In genomic region chr11:103184891-103185290, GRCm38 (mm10) we compare ENCODE assay signal across 8 mouse cellular contexts. TPM values are rescaled to one million over a fixed set of nuclear protein-coding genes. Genes with fewer than 3 reads are reported as not detected.
A peak's percentile ranks its signal among the peaks of the same experiment; 100 is the strongest.
DNase-seq lines count a peak whose midpoint lies in the region; ATAC-seq and TF ChIP-seq lines count a peak whose summit lies in the region.

No protein-coding gene starts in this region.

- intact Hi-C loops in heart, postnatal 25 days (cut with DNase I), result loop anchor here (1.0 kb wide), 1 partner anchor 16 kb away; no protein-coding TSS in a partner anchor

- ATAC-seq in heart, postnatal 0 days (ENCODE audit: insufficient read depth, low read depth), result peak; percentile 24; the same call in 1 of the 2 replicates
- ATAC-seq in forebrain, embryonic 16.5 days, result no peak

- no peak overlapping the region for H3K4me3 ChIP-seq in heart, postnatal 0 days (ENCODE audit: low read depth, low read length)
- H3K4me3 ChIP-seq in small intestine, adult 2 months (ENCODE audit: low read depth, low read length), result no peak overlapping the region
- no peak overlapping the region for H3K4me3 ChIP-seq in forebrain, embryonic 16.5 days (replicated peaks; ENCODE audit: low read length)

- no peaks in the 10 kb centered on the region for H3K4me1 ChIP-seq in heart, postnatal 0 days (ENCODE audit: control insufficient read depth, insufficient read depth)
- H3K4me1 ChIP-seq in small intestine, adult 2 months (ENCODE audit: control insufficient read depth, insufficient read depth, insufficient read length, low read length), result peaks cover 2% of the 10 kb centered on the region
- H3K4me1 ChIP-seq in forebrain, embryonic 16.5 days (replicated peaks; ENCODE audit: control insufficient read depth, insufficient read depth, low read length), result no peaks in the 10 kb centered on the region

- no peak for TF ChIP-seq EP300 in heart, postnatal 0 days (IDR thresholded peaks at IDR 0.05; ENCODE audit: low read depth)

- DNase-seq in heart, postnatal 0 days (ENCODE audit: low spot score), result peak; percentile 58
- no peak for DNase-seq in heart, postnatal 25 days (ENCODE audit: low spot score)
- DNase-seq in ovary, postnatal 36 days (ENCODE audit: low spot score), result peak; percentile 42
- DNase-seq in ovary, adult 18-20 months (ENCODE audit: low spot score), result no peak
- peak; percentile 59 for DNase-seq in adrenal gland, postnatal 25 days
- peak; percentile 70 for DNase-seq in heart, postnatal 4 days

- H3K9ac ChIP-seq in heart, postnatal 0 days (replicated peaks; ENCODE audit: low read depth, low read length), result no peak overlapping the region
- H3K9ac ChIP-seq in forebrain, embryonic 16.5 days (replicated peaks; ENCODE audit: low read depth, low read length), result no peak overlapping the region

- H3K27ac ChIP-seq in heart, postnatal 0 days (ENCODE audit: low read depth), result no peak overlapping the region
- no peak overlapping the region for H3K27ac ChIP-seq in small intestine, adult 2 months (ENCODE audit: insufficient read depth, low read depth, low read length)
- no peak overlapping the region for H3K27ac ChIP-seq in forebrain, embryonic 16.5 days (ENCODE audit: low read length)

- H3K4me2 ChIP-seq in heart, postnatal 0 days (ENCODE audit: low read depth, low read length), result no peak overlapping the region
- no peak overlapping the region for H3K4me2 ChIP-seq in forebrain, embryonic 16.5 days (ENCODE audit: low read length)

- H3K9me3 ChIP-seq in heart, postnatal 0 days (replicated peaks; ENCODE audit: control insufficient read depth, low read length), result no peaks in the 10 kb centered on the region
- H3K9me3 ChIP-seq in forebrain, embryonic 16.5 days (ENCODE audit: control insufficient read depth, low read length), result no peaks in the 10 kb centered on the region

- WGBS in heart, postnatal 0 days, result 32% methylated on average over 2 of the region's 2 CpGs
- WGBS in small intestine, adult 2 months, result 39% methylated on average over 2 of the region's 2 CpGs
- WGBS in forebrain, embryonic 16.5 days, result 31% methylated on average over 2 of the region's 2 CpGs

- TF ChIP-seq POLR2A in small intestine, adult 2 months (IDR thresholded peaks at IDR 0.05; ENCODE audit: low read depth, low read length), result no peak

- peak; percentile 76 for TF ChIP-seq CTCF in heart, postnatal 0 days (IDR thresholded peaks at IDR 0.05; ENCODE audit: low read depth)
- TF ChIP-seq CTCF in small intestine, adult 2 months (IDR thresholded peaks at IDR 0.05; ENCODE audit: extremely low read depth, insufficient read length, insufficient replicate concordance, low read depth, low read length), result peak; percentile 38; the same call in 1 of the 2 replicates

- no peaks in the 10 kb centered on the region for H3K36me3 ChIP-seq in heart, postnatal 0 days (replicated peaks; ENCODE audit: control insufficient read depth, insufficient read depth, low read length)
- H3K36me3 ChIP-seq in small intestine, adult 2 months (ENCODE audit: control insufficient read depth, insufficient read depth, low read length), result no peaks in the 10 kb centered on the region
- no peaks in the 10 kb centered on the region for H3K36me3 ChIP-seq in forebrain, embryonic 16.5 days (ENCODE audit: control insufficient read depth, insufficient read depth)

- no peaks in the 10 kb centered on the region for H3K27me3 ChIP-seq in heart, postnatal 0 days (ENCODE audit: control insufficient read depth, insufficient read depth, low read length)
- H3K27me3 ChIP-seq in small intestine, adult 2 months (ENCODE audit: control insufficient read depth, insufficient read depth, low read length), result no peaks in the 10 kb centered on the region
- no peaks in the 10 kb centered on the region for H3K27me3 ChIP-seq in forebrain, embryonic 16.5 days (replicated peaks; ENCODE audit: control insufficient read depth, insufficient read depth, low read length)

RNA-seq across cellular contexts. Expression of gene Fmnl1, which starts 14.0 kb away (rescaled TPM):
- 2.2 and 3.4 TPM in 2 replicates for total RNA-seq in heart, postnatal 0 days (2014; rRNA removed; ENCODE audit: low replicate concordance)
- polyA plus RNA-seq in heart, postnatal 0 days (2015; fragmentation: Nextera tagmentation; extraction: Ambion mirVana), result 0.91 and 1.1 TPM in 2 replicates
- 10 to 100 TPM; 15.1 to 18.2 TPM for total RNA-seq in heart, postnatal 25 days (2021)
- total RNA-seq in adrenal gland, postnatal 25 days (2021), result 15.6 and 19.9 TPM in 2 replicates
- 1 to 10 TPM; 7.4 to 8.6 TPM for total RNA-seq in heart, postnatal 4 days (2021)
- 7.1 and 8.4 TPM in 2 replicates for polyA plus RNA-seq in small intestine, adult 2 months (2012; rRNA removed)
- polyA plus RNA-seq in forebrain, embryonic 16.5 days (2015; fragmentation: Nextera tagmentation; extraction: Ambion mirVana), result 2.7 and 6.7 TPM in 2 replicates

RNA-seq across cellular contexts. Expression of gene 1700023F06Rik, which starts 23.5 kb away (rescaled TPM):
- not detected in 2 replicates for total RNA-seq in heart, postnatal 0 days (2014; rRNA removed; ENCODE audit: low replicate concordance)
- 0.10 TPM in 1 of 2 replicates, not detected in the other for polyA plus RNA-seq in heart, postnatal 0 days (2015; fragmentation: Nextera tagmentation; extraction: Ambion mirVana)
- total RNA-seq in heart, postnatal 25 days (2021), result not detected
- total RNA-seq in adrenal gland, postnatal 25 days (2021), result not detected in 2 replicates
- total RNA-seq in heart, postnatal 4 days (2021), result not detected
- polyA plus RNA-seq in small intestine, adult 2 months (2012; rRNA removed), result 0.50 and 0.51 TPM in 2 replicates
- polyA plus RNA-seq in forebrain, embryonic 16.5 days (2015; fragmentation: Nextera tagmentation; extraction: Ambion mirVana), result 0.73 and 1.5 TPM in 2 replicates

RNA-seq across cellular contexts. Expression of gene Spata32, which starts 33.3 kb away (rescaled TPM):
- total RNA-seq in heart, postnatal 0 days (2014; rRNA removed; ENCODE audit: low replicate concordance), result not detected in 2 replicates
- polyA plus RNA-seq in heart, postnatal 0 days (2015; fragmentation: Nextera tagmentation; extraction: Ambion mirVana), result not detected in 2 replicates
- total RNA-seq in heart, postnatal 25 days (2021), result not detected
- not detected in 2 replicates for total RNA-seq in adrenal gland, postnatal 25 days (2021)
- not detected for total RNA-seq in heart, postnatal 4 days (2021)
- polyA plus RNA-seq in small intestine, adult 2 months (2012; rRNA removed), result not detected in 2 replicates
- 0.22 TPM in 1 of 2 replicates, not detected in the other for polyA plus RNA-seq in forebrain, embryonic 16.5 days (2015; fragmentation: Nextera tagmentation; extraction: Ambion mirVana)

RNA-seq across cellular contexts. Expression of gene Hexim2, which starts 52.7 kb away (rescaled TPM):
- 1.6 and 1.7 TPM in 2 replicates for total RNA-seq in heart, postnatal 0 days (2014; rRNA removed; ENCODE audit: low replicate concordance)
- 4.2 and 4.9 TPM in 2 replicates for polyA plus RNA-seq in heart, postnatal 0 days (2015; fragmentation: Nextera tagmentation; extraction: Ambion mirVana)
- total RNA-seq in heart, postnatal 25 days (2021), result 1 to 10 TPM; 1.3 to 2.3 TPM
- 3.9 and 6.2 TPM in 2 replicates for total RNA-seq in adrenal gland, postnatal 25 days (2021)
- 1 to 10 TPM; 4.2 to 4.8 TPM for total RNA-seq in heart, postnatal 4 days (2021)
- 0.86 and 2.2 TPM in 2 replicates for polyA plus RNA-seq in small intestine, adult 2 months (2012; rRNA removed)
- polyA plus RNA-seq in forebrain, embryonic 16.5 days (2015; fragmentation: Nextera tagmentation; extraction: Ambion mirVana), result 19.9 and 25.9 TPM in 2 replicates

Comparison
In these comparisons a context has a peak if more than half of its experiments do, and no peak if none do; other contexts are left out.
1. DNase-seq: peak in heart, postnatal 0 days (single experiment), ovary, postnatal 36 days (single experiment), adrenal gland, postnatal 25 days (single experiment) and heart, postnatal 4 days (single experiment); none in heart, postnatal 25 days (single experiment) and ovary, adult 18-20 months (single experiment).